Mouse (Mus musculus) C2C12 (cell line): ENCODE results near the gene Nrn1l.

ENCODE experiments used
- FOSL1 ChIP-seq: IDR thresholded peaks from one replicate; pipeline ENCODE4 v1.8.0; 2011; ENCODE audit warnings: mild to moderate bottlenecking, low read length; ENCODE audit not compliant: poor library complexity, insufficient read depth, severe bottlenecking
- MYOG ChIP-seq: IDR thresholded peaks from one replicate; pipeline ENCODE4 v1.6.1; 2011; ENCODE audit not compliant: control insufficient read depth, insufficient read length; ENCODE audit errors: extremely low read depth

GRCm38 (mm10) chr8:105942026-105942425 lies 48.7 kb downstream of the Nrn1l start:
- no peak for TF ChIP-seq MYOG
- TF ChIP-seq FOSL1: no peak
